ENCODE assay signal across 20 mouse cellular contexts in genomic region chr5:118164581-118164980, GRCm38 (mm10). TPM values are rescaled to one million over a fixed set of nuclear protein-coding genes. Genes with fewer than 3 reads are reported as not detected.
DNase-seq lines count a peak whose midpoint lies in the region; ATAC-seq lines count a peak whose summit lies in the region.
"Had no signal": no experiment of that assay in that cellular context is flagged by ENCODE, and none has a peak within 500 bp of the region (broad histone marks: within the 10 kb centered on the region; RNA-seq: fewer than 3 reads in every experiment).

Gene Hrk (plus strand): TSS chr5:118164648.

- peaks cover 6% of the 10 kb centered on the region; the same call in 1 of the 2 replicates for H3K4me1 ChIP-seq in kidney, embryonic 16.5 days (ENCODE audit: insufficient read depth, low read length)
- H3K4me1 ChIP-seq: liver, embryonic 12.5 days had no signal

- peaks cover 58% of the 10 kb centered on the region for H3K27me3 ChIP-seq in kidney, embryonic 16.5 days (ENCODE audit: insufficient read depth, low read length)

- DNase-seq in cerebellum, postnatal 10 days: peak; percentile 62 to 76
- DNase-seq in cerebellum, adult 9-11 months: no peak
- peak; percentile 70 to 78 for DNase-seq in right cerebral cortex, postnatal 10 days (ENCODE audit: low spot score in 2 of 2)
- DNase-seq in right cerebral cortex, adult 2 months (ENCODE audit: low spot score in 2 of 2): no peak
- DNase-seq in layer of hippocampus, postnatal 10 days (ENCODE audit: low spot score in 2 of 2): peak; percentile 52 to 53
- no peak for DNase-seq in left cerebral cortex, postnatal 36 days (ENCODE audit: low spot score in 2 of 2)
- no peak for DNase-seq in kidney, adult 11 months
- DNase-seq: adrenal gland, postnatal 36 days; cerebellum, postnatal 36 days; thymus, postnatal 4 days had no signal

- WGBS in kidney, embryonic 16.5 days: 59% methylated on average over 12 of the region's 12 CpGs

- no peak within 1 kb of the TSS for H3K27ac ChIP-seq in kidney, embryonic 16.5 days (ENCODE audit: low read length)
- H3K27ac ChIP-seq: forebrain, embryonic 10.5 days; heart, embryonic 13.5 days; limb, embryonic 10.5 days; liver, embryonic 12.5 days; lung, embryonic 15.5 days; neural tube, embryonic 12.5 days had no signal

- H3K4me2 ChIP-seq in kidney, embryonic 16.5 days (replicated peaks; ENCODE audit: low read depth, low read length): no peak within 1 kb of the TSS
- H3K4me2 ChIP-seq: heart, embryonic 13.5 days; liver, embryonic 12.5 days; lung, embryonic 15.5 days; neural tube, embryonic 12.5 days had no signal

- no peaks in the 10 kb centered on the region for H3K36me3 ChIP-seq in kidney, embryonic 16.5 days (ENCODE audit: insufficient read depth, low read length)
- H3K36me3 ChIP-seq: forebrain, embryonic 10.5 days; heart, embryonic 13.5 days; limb, embryonic 10.5 days; liver, embryonic 12.5 days; lung, embryonic 15.5 days; neural tube, embryonic 12.5 days had no signal

- H3K9ac ChIP-seq in kidney, embryonic 16.5 days (replicated peaks; ENCODE audit: low read length): no peak within 1 kb of the TSS
- H3K9ac ChIP-seq: heart, embryonic 13.5 days; liver, embryonic 12.5 days; lung, embryonic 15.5 days; neural tube, embryonic 12.5 days had no signal

- H3K4me3 ChIP-seq in kidney, embryonic 16.5 days (ENCODE audit: low read length): no peak within 1 kb of the TSS
- H3K4me3 ChIP-seq: forebrain, embryonic 10.5 days; heart, embryonic 13.5 days; limb, embryonic 10.5 days; liver, embryonic 12.5 days; lung, embryonic 15.5 days; neural tube, embryonic 12.5 days had no signal

- intact Hi-C loops in left cerebral cortex, postnatal 36 days (cut with DNase I): no loop called here

- no peaks in the 10 kb centered on the region for H3K9me3 ChIP-seq in kidney, embryonic 16.5 days (ENCODE audit: low read length)
- H3K9me3 ChIP-seq: forebrain, embryonic 10.5 days; heart, embryonic 13.5 days; limb, embryonic 10.5 days; liver, embryonic 12.5 days; lung, embryonic 15.5 days; neural tube, embryonic 12.5 days had no signal

- no peak for ATAC-seq in kidney, embryonic 16.5 days (ENCODE audit: low FRiP score, low TSS enrichment)
- ATAC-seq: inflammation-experienced regulatory T-cells, adult 6 months; liver, embryonic 12.5 days had no signal

RNA-seq across cellular contexts. Expression of gene Hrk, which starts in this region (rescaled TPM):
- total RNA-seq in layer of hippocampus, postnatal 10 days (2021): 10 to 100 TPM; 45.3 to 48.5 TPM
- 10 to 100 TPM; 28.3 to 30.3 TPM for total RNA-seq in left cerebral cortex, postnatal 36 days (2021)
- polyA plus RNA-seq in kidney, embryonic 16.5 days (2015; fragmentation: Nextera tagmentation; extraction: Ambion mirVana): 0.09 and 0.17 TPM in 2 replicates
- total RNA-seq: CH12.LX; megakaryocyte, adult 5-6 weeks had no signal
- polyA plus RNA-seq: heart, embryonic 13.5 days had no signal

Comparison
In these comparisons a context has a peak if more than half of its experiments do, and no peak if none do; other contexts are left out.
1. DNase-seq: peak in cerebellum, postnatal 10 days (2 of 2), right cerebral cortex, postnatal 10 days (2 of 2) and layer of hippocampus, postnatal 10 days (2 of 2); none in cerebellum, adult 9-11 months (single experiment), right cerebral cortex, adult 2 months (0 of 2), left cerebral cortex, postnatal 36 days (0 of 2) and kidney, adult 11 months (single experiment).